Mouse (Mus musculus): ENCODE data around the gene Kars. TPM values are rescaled to one million over a fixed set of nuclear protein-coding genes. Genes with fewer than 3 reads are reported as not detected.

Kars gene
- total and polyA plus RNA-seq, 3 experiments: 295 to 642 (median 355) TPM

DNA sequence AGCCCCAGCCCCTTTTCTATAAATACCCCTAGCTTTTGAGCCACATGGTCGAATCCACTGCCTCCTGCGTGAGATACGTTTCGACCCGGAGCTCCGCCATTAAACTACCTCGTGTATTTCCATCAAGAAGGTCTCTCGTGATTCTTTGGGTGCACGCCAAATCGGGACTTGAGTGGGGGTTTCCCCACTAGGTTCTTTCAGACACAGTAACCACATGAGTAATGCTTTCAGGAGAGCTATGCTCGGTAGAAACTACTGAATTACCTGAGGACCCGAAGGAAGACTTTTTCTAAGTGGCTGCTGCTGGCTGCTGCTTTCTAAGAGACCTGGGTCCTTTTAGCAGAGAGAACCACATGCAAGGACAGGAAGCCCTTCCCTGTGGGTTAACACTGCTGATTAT is 37.0 kb downstream of the Kars start:
- Histone ChIP-seq H3K79me2 (ENCODE audit: control insufficient read depth, insufficient read depth, low read length, poor library complexity) (no peaks in the 10 kb centered on the region), H3K9ac (ENCODE audit: control insufficient read depth, low read depth, low read length, poor library complexity, severe bottlenecking) (no peak overlapping the region), H3K4me3 (ENCODE audit: control insufficient read depth in 1 of 2, insufficient read depth in 1 of 2, low read depth in 2 of 2, low read length in 2 of 2) (no peak overlapping the region), H3K9me3 (replicated peaks; ENCODE audit: insufficient read depth, low read length) (no peaks in the 10 kb centered on the region), H3K27ac (ENCODE audit: control insufficient read depth, low read depth, low read length) (no peak overlapping the region), H3K4me1 (ENCODE audit: control insufficient read depth in 1 of 2, insufficient read depth in 2 of 2, low read length in 2 of 2) (no peaks in the 10 kb centered on the region; a peak in 1 of 4 replicates), H3K36me3 (ENCODE audit: control insufficient read depth in 1 of 2, insufficient read depth in 2 of 2, low read length in 2 of 2) (peaks cover 0 to 12% of the 10 kb centered on the region in 2 experiments; a peak in 2 of 4 replicates), H3K27me3 (ENCODE audit: control insufficient read depth in 1 of 2, insufficient read depth in 2 of 2, low read length in 2 of 2) (no peaks in the 10 kb centered on the region)
- DNase-seq (ENCODE audit: low read depth, low spot score): no peak
- no peak for TF ChIP-seq MAZ (IDR thresholded peaks at IDR 0.05; ENCODE audit: low read depth, low read length)
- TF ChIP-seq SIN3A (IDR thresholded peaks at IDR 0.05; ENCODE audit: low read length): no peak
- TF ChIP-seq MAFK (IDR thresholded peaks at IDR 0.05; ENCODE audit: borderline replicate concordance, low read depth, low read length): no peak
- no peak for TF ChIP-seq MAX (IDR thresholded peaks at IDR 0.05; ENCODE audit: low read length)
- TF ChIP-seq TBP (IDR thresholded peaks at IDR 0.05; ENCODE audit: low read depth, low read length): no peak
- no peak for TF ChIP-seq ELF1 (IDR thresholded peaks at IDR 0.05; ENCODE audit: low read depth, low read length)
- TF ChIP-seq EP300 (IDR thresholded peaks at IDR 0.05; ENCODE audit: low read depth in 1 of 2, low read length in 2 of 2): no peak
- TF ChIP-seq MEF2A (IDR thresholded peaks at IDR 0.05; ENCODE audit: extremely low read depth, insufficient replicate concordance, low read depth, low read length, poor library complexity, severe bottlenecking): no peak
- TF ChIP-seq GABPA (IDR thresholded peaks at IDR 0.05; ENCODE audit: low read depth, low read length): no peak
- no peak for TF ChIP-seq USF1 (IDR thresholded peaks at IDR 0.05; ENCODE audit: low read depth, low read length)
- TF ChIP-seq E2F4 (IDR thresholded peaks at IDR 0.05; ENCODE audit: borderline replicate concordance, low read depth, low read length): no peak
- TF ChIP-seq CTCF (IDR thresholded peaks at IDR 0.05 in 2 of 3, conservative IDR thresholded peaks at IDR 0.05 in 1 of 3; ENCODE audit: control insufficient read depth in 1 of 3, insufficient read depth in 1 of 3, low read depth in 2 of 3, low read length in 3 of 3, poor library complexity in 1 of 3, severe bottlenecking in 1 of 3): no peak
- no peak for TF ChIP-seq ZC3H11A (IDR thresholded peaks at IDR 0.05; ENCODE audit: low read depth, low read length)
- TF ChIP-seq NRF1 (IDR thresholded peaks at IDR 0.05; ENCODE audit: insufficient read depth, low read depth, low read length, poor library complexity, severe bottlenecking): no peak

DNA sequence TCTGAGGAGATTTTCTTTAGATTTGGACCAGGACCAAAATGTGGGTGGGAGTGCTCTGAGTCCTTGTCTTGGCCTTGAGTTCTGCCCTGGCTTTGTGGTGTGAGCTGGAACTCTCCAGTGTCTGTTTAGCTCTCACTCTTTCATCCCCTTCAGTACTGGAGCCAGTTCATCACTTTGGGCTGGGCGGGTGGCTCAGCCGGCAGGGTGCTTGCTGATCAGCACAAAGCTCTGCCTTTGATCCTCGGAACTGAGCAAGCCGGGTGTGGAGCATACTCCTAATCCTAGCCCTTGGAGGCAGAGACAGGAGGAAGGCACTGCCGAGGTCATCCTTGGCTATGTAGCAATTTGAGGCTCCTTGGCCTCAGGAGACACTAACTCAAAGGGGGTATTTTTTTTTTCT is 42.1 kb downstream of the Kars start:
- TF ChIP-seq ETS1 (IDR thresholded peaks at IDR 0.05; ENCODE audit: low read depth, low read length) (no peak), POLR2AphosphoS2 (IDR thresholded peaks at IDR 0.05; ENCODE audit: low read length) (no peak), ELF1 (IDR thresholded peaks at IDR 0.05; ENCODE audit: low read depth, low read length) (no peak), MEF2A (IDR thresholded peaks at IDR 0.05; ENCODE audit: extremely low read depth, insufficient replicate concordance, low read depth, low read length, poor library complexity, severe bottlenecking) (no peak), MAZ (IDR thresholded peaks at IDR 0.05; ENCODE audit: low read depth, low read length) (no peak), SMC3 (IDR thresholded peaks at IDR 0.05; ENCODE audit: low read depth, low read length) (no peak), TCF12 (IDR thresholded peaks at IDR 0.05; ENCODE audit: low read depth, low read length) (no peak), E2F4 (IDR thresholded peaks at IDR 0.05; ENCODE audit: borderline replicate concordance, low read depth, low read length) (no peak), RCOR1 (IDR thresholded peaks at IDR 0.05; ENCODE audit: low read depth, low read length) (no peak), GATA1 (IDR thresholded peaks at IDR 0.05; ENCODE audit: low read depth, low read length) (no peak), MYB (IDR thresholded peaks at IDR 0.05; ENCODE audit: low read depth, low read length) (no peak), ZMIZ1 (IDR thresholded peaks at IDR 0.05; ENCODE audit: low read depth, low read length) (no peak), POLR2AphosphoS5 (IDR thresholded peaks at IDR 0.05; ENCODE audit: borderline replicate concordance, low read depth, low read length) (no peak), SIN3A (IDR thresholded peaks at IDR 0.05; ENCODE audit: low read length) (no peak), NELFE (IDR thresholded peaks at IDR 0.05; ENCODE audit: low read depth, low read length) (no peak), RAD21 (IDR thresholded peaks at IDR 0.05; ENCODE audit: low read depth, low read length) (no peak), POLR2A (IDR thresholded peaks at IDR 0.05; ENCODE audit: control insufficient read depth in 1 of 2, insufficient read depth in 1 of 2, low read depth in 1 of 2, low read length in 2 of 2, poor library complexity in 1 of 2) (no peak)
- Histone ChIP-seq H3K27ac (ENCODE audit: control insufficient read depth, low read depth, low read length) (no peak overlapping the region), H3K36me3 (ENCODE audit: control insufficient read depth in 1 of 2, insufficient read depth in 2 of 2, low read length in 2 of 2) (peaks cover 4 to 7% of the 10 kb centered on the region in 2 experiments; a peak in 3 of 4 replicates), H3K9me3 (replicated peaks; ENCODE audit: insufficient read depth, low read length) (no peaks in the 10 kb centered on the region), H3K4me1 (ENCODE audit: control insufficient read depth in 1 of 2, insufficient read depth in 2 of 2, low read length in 2 of 2) (peaks cover 2 to 12% of the 10 kb centered on the region in 2 experiments; a peak in 3 of 4 replicates), H3K9ac (ENCODE audit: control insufficient read depth, low read depth, low read length, poor library complexity, severe bottlenecking) (no peak overlapping the region), H3K4me3 (ENCODE audit: control insufficient read depth in 1 of 2, insufficient read depth in 1 of 2, low read depth in 2 of 2, low read length in 2 of 2) (no peak overlapping the region), H3K79me2 (ENCODE audit: control insufficient read depth, insufficient read depth, low read length, poor library complexity) (no peaks in the 10 kb centered on the region), H3K27me3 (ENCODE audit: control insufficient read depth in 1 of 2, insufficient read depth in 2 of 2, low read length in 2 of 2) (no peaks in the 10 kb centered on the region)
- no peak for DNase-seq (ENCODE audit: low read depth, low spot score)
